In genomic region chr5:24612302-24612649, GRCm38 (mm10) we compare ENCODE assay signal across 13 mouse cellular contexts. TPM values are rescaled to one million over a fixed set of nuclear protein-coding genes. Genes with fewer than 3 reads are reported as not detected.
A peak's percentile ranks its signal among the peaks of the same experiment; 100 is the strongest.
DNase-seq lines count a peak whose midpoint lies in the region; ATAC-seq and TF ChIP-seq lines count a peak whose summit lies in the region.
"Had no signal": no experiment of that assay in that cellular context is flagged by ENCODE, and none has a peak within 500 bp of the region (broad histone marks: within the 10 kb centered on the region; RNA-seq: fewer than 3 reads in every experiment).

No protein-coding gene starts in this region.

- peak overlapping the region; percentile 52; the same call in 1 of the 2 replicates for H3K27ac ChIP-seq in heart, embryonic 10.5 days
- H3K27ac ChIP-seq in heart, embryonic 11.5 days (ENCODE audit: low read depth, low read length): no peak overlapping the region
- H3K27ac ChIP-seq in lung, postnatal 0 days (ENCODE audit: low read length): no peak overlapping the region
- peak overlapping the region; percentile 16; the same call in 1 of the 2 replicates for H3K27ac ChIP-seq in hindbrain, postnatal 0 days
- H3K27ac ChIP-seq in stomach, embryonic 15.5 days: no peak overlapping the region

- no peak overlapping the region for H3K4me3 ChIP-seq in heart, embryonic 10.5 days
- no peak overlapping the region for H3K4me3 ChIP-seq in heart, embryonic 11.5 days (ENCODE audit: low read depth, low read length)
- no peak overlapping the region for H3K4me3 ChIP-seq in lung, postnatal 0 days (ENCODE audit: low read depth, low read length)
- no peak overlapping the region for H3K4me3 ChIP-seq in hindbrain, postnatal 0 days (ENCODE audit: low read length)
- no peak overlapping the region for H3K4me3 ChIP-seq in stomach, embryonic 15.5 days (replicated peaks)

- no peaks in the 10 kb centered on the region for H3K9me3 ChIP-seq in heart, embryonic 10.5 days
- H3K9me3 ChIP-seq in heart, embryonic 11.5 days (replicated peaks; ENCODE audit: control insufficient read depth, low read length): no peaks in the 10 kb centered on the region
- H3K9me3 ChIP-seq in lung, postnatal 0 days (ENCODE audit: low read length): no peaks in the 10 kb centered on the region
- H3K9me3 ChIP-seq in hindbrain, postnatal 0 days (ENCODE audit: low read length): no peaks in the 10 kb centered on the region
- no peaks in the 10 kb centered on the region for H3K9me3 ChIP-seq in stomach, embryonic 15.5 days

- no peak overlapping the region for H3K9ac ChIP-seq in heart, embryonic 11.5 days (ENCODE audit: low read depth, low read length)
- H3K9ac ChIP-seq in lung, postnatal 0 days (replicated peaks; ENCODE audit: low read depth): no peak overlapping the region
- H3K9ac ChIP-seq in hindbrain, postnatal 0 days (replicated peaks; ENCODE audit: low read length): no peak overlapping the region
- no peak overlapping the region for H3K9ac ChIP-seq in stomach, embryonic 15.5 days

- intact Hi-C loops in left cerebral cortex, postnatal 4 days (cut with DNase I): no loop called here

- H3K27me3 ChIP-seq in heart, embryonic 10.5 days (ENCODE audit: insufficient read depth, poor library complexity, severe bottlenecking): peaks cover 12% of the 10 kb centered on the region; the same call in 1 of the 2 replicates
- H3K27me3 ChIP-seq in heart, embryonic 11.5 days (ENCODE audit: control insufficient read depth, insufficient read depth, low read length): no peaks in the 10 kb centered on the region
- no peaks in the 10 kb centered on the region for H3K27me3 ChIP-seq in lung, postnatal 0 days (replicated peaks; ENCODE audit: insufficient read depth, low read length)
- no peaks in the 10 kb centered on the region for H3K27me3 ChIP-seq in hindbrain, postnatal 0 days (ENCODE audit: insufficient read depth, low read length)
- no peaks in the 10 kb centered on the region for H3K27me3 ChIP-seq in stomach, embryonic 15.5 days (replicated peaks)

- 71% methylated on average over 5 of the region's 5 CpGs for WGBS in heart, embryonic 10.5 days
- 73% methylated on average over 5 of the region's 5 CpGs for WGBS in heart, embryonic 11.5 days (ENCODE audit: insufficient replicate concordance)
- WGBS in lung, postnatal 0 days: 58% methylated on average over 5 of the region's 5 CpGs
- WGBS in hindbrain, postnatal 0 days: 58% methylated on average over 5 of the region's 5 CpGs
- whole genome bisulfite sequencing in stomach, embryonic 15.5 days: 79% methylated on average over 5 of the region's 5 CpGs

- H3K4me2 ChIP-seq in heart, embryonic 11.5 days: no peak overlapping the region
- H3K4me2 ChIP-seq in lung, postnatal 0 days (replicated peaks; ENCODE audit: low read depth, low read length): no peak overlapping the region
- no peak overlapping the region for H3K4me2 ChIP-seq in hindbrain, postnatal 0 days (ENCODE audit: low read depth, low read length)
- H3K4me2 ChIP-seq in stomach, embryonic 15.5 days: no peak overlapping the region

- no peaks in the 10 kb centered on the region for H3K36me3 ChIP-seq in heart, embryonic 10.5 days
- H3K36me3 ChIP-seq in heart, embryonic 11.5 days (ENCODE audit: control insufficient read depth, insufficient read depth, low read length): no peaks in the 10 kb centered on the region
- no peaks in the 10 kb centered on the region for H3K36me3 ChIP-seq in lung, postnatal 0 days (ENCODE audit: insufficient read depth, low read length)
- no peaks in the 10 kb centered on the region for H3K36me3 ChIP-seq in hindbrain, postnatal 0 days (ENCODE audit: insufficient read depth, low read length)
- H3K36me3 ChIP-seq in stomach, embryonic 15.5 days: no peaks in the 10 kb centered on the region

- TF ChIP-seq CTCF in lung, postnatal 0 days (IDR thresholded peaks at IDR 0.05): peak; percentile 39
- peak; percentile 47 for TF ChIP-seq CTCF in hindbrain, postnatal 0 days (IDR thresholded peaks at IDR 0.05; ENCODE audit: low read depth)

- TF ChIP-seq EP300 in lung, postnatal 0 days (IDR thresholded peaks at IDR 0.05): no peak

- DNase-seq in heart, embryonic 10.5 days (ENCODE audit: low spot score): no peak
- no peak for DNase-seq in lung, postnatal 0 days (ENCODE audit: low spot score)
- DNase-seq in lung, adult 18-20 months: no peak
- DNase-seq in hindbrain, postnatal 0 days (ENCODE audit: low spot score): no peak
- no peak for DNase-seq in left cerebral cortex, postnatal 4 days
- no peak for DNase-seq in c-Kit-positive CD71-positive TER-119-positive erythroid progenitor cells, embryonic 14.5 days (ENCODE audit: low spot score)

- ATAC-seq in heart, embryonic 11.5 days (replicated peaks; ENCODE audit: insufficient number of reproducible peaks, low FRiP score, low TSS enrichment): no peak
- ATAC-seq in lung, postnatal 0 days: no peak
- peak; percentile 58 for ATAC-seq in hindbrain, postnatal 0 days
- peak; percentile 7; the same call in 1 of the 2 replicates for ATAC-seq in stomach, embryonic 15.5 days (ENCODE audit: insufficient read depth, low FRiP score, low read depth)

- peaks cover 50% of the 10 kb centered on the region for H3K4me1 ChIP-seq in heart, embryonic 10.5 days
- peaks cover 16% of the 10 kb centered on the region for H3K4me1 ChIP-seq in heart, embryonic 11.5 days (ENCODE audit: control insufficient read depth, insufficient read depth, low read length)
- no peaks in the 10 kb centered on the region for H3K4me1 ChIP-seq in lung, postnatal 0 days (ENCODE audit: insufficient read depth, low read depth, low read length)
- peaks cover 17% of the 10 kb centered on the region for H3K4me1 ChIP-seq in hindbrain, postnatal 0 days (ENCODE audit: insufficient read depth, low read length)
- 0 out of 2 replicates have a peak, but pooled peaks cover 3% of the 10 kb centered on the region for H3K4me1 ChIP-seq in stomach, embryonic 15.5 days

RNA-seq across cellular contexts. Expression of gene Smarcd3, which starts 11.9 kb away (rescaled TPM):
- 73.7 and 92.1 TPM in 2 replicates for polyA plus RNA-seq in heart, embryonic 10.5 days (2016; fragmentation: Nextera tagmentation; extraction: Ambion mirVana)
- 73.2 and 76.1 TPM in 2 replicates for polyA plus RNA-seq in heart, embryonic 11.5 days (2014; fragmentation: Nextera tagmentation; extraction: Ambion mirVana)
- 8.0 and 12.1 TPM in 2 replicates for polyA plus RNA-seq in lung, postnatal 0 days (2015; fragmentation: Nextera tagmentation; extraction: Ambion mirVana)
- total RNA-seq in hindbrain, postnatal 0 days (2014; rRNA removed): 246 and 262 TPM in 2 replicates
- polyA plus RNA-seq in hindbrain, postnatal 0 days (2015; fragmentation: Nextera tagmentation; extraction: Ambion mirVana): 114 and 128 TPM in 2 replicates
- polyA plus RNA-seq in stomach, embryonic 15.5 days (2015; fragmentation: Nextera tagmentation; extraction: Ambion mirVana): 22.2 and 25.1 TPM in 2 replicates
- total RNA-seq in left cerebral cortex, postnatal 4 days (2021): 100 to 1,000 TPM; 179 to 183 TPM

RNA-seq across cellular contexts. Expression of gene Chpf2, which starts 25.7 kb away (rescaled TPM):
- 19.1 and 22.8 TPM in 2 replicates for polyA plus RNA-seq in heart, embryonic 10.5 days (2016; fragmentation: Nextera tagmentation; extraction: Ambion mirVana)
- polyA plus RNA-seq in heart, embryonic 11.5 days (2014; fragmentation: Nextera tagmentation; extraction: Ambion mirVana): 8.1 and 9.8 TPM in 2 replicates
- polyA plus RNA-seq in lung, postnatal 0 days (2015; fragmentation: Nextera tagmentation; extraction: Ambion mirVana): 18.3 and 22.5 TPM in 2 replicates
- total RNA-seq in hindbrain, postnatal 0 days (2014; rRNA removed): 38.3 and 46.2 TPM in 2 replicates
- 25.0 and 26.9 TPM in 2 replicates for polyA plus RNA-seq in hindbrain, postnatal 0 days (2015; fragmentation: Nextera tagmentation; extraction: Ambion mirVana)
- 18.6 and 21.2 TPM in 2 replicates for polyA plus RNA-seq in stomach, embryonic 15.5 days (2015; fragmentation: Nextera tagmentation; extraction: Ambion mirVana)
- total RNA-seq in left cerebral cortex, postnatal 4 days (2021): 10 to 100 TPM; 28.7 to 33.7 TPM

RNA-seq across cellular contexts. Expression of gene Abcf2, which starts 35.0 kb away (rescaled TPM):
- polyA plus RNA-seq in heart, embryonic 10.5 days (2016; fragmentation: Nextera tagmentation; extraction: Ambion mirVana): 107 and 126 TPM in 2 replicates
- 75.6 and 78.6 TPM in 2 replicates for polyA plus RNA-seq in heart, embryonic 11.5 days (2014; fragmentation: Nextera tagmentation; extraction: Ambion mirVana)
- polyA plus RNA-seq in lung, postnatal 0 days (2015; fragmentation: Nextera tagmentation; extraction: Ambion mirVana): 47.7 TPM in 2 replicates
- total RNA-seq in hindbrain, postnatal 0 days (2014; rRNA removed): 60.6 and 65.6 TPM in 2 replicates
- polyA plus RNA-seq in hindbrain, postnatal 0 days (2015; fragmentation: Nextera tagmentation; extraction: Ambion mirVana): 65.4 and 66.5 TPM in 2 replicates
- polyA plus RNA-seq in stomach, embryonic 15.5 days (2015; fragmentation: Nextera tagmentation; extraction: Ambion mirVana): 85.9 and 90.0 TPM in 2 replicates
- 10 to 100 TPM; 52.9 to 54.7 TPM for total RNA-seq in left cerebral cortex, postnatal 4 days (2021)

RNA-seq across cellular contexts. Expression of gene 4931409K22Rik, which starts 55.7 kb away (rescaled TPM):
- polyA plus RNA-seq in heart, embryonic 10.5 days (2016; fragmentation: Nextera tagmentation; extraction: Ambion mirVana): 0.06 and 0.09 TPM in 2 replicates
- not detected in 2 replicates for polyA plus RNA-seq in heart, embryonic 11.5 days (2014; fragmentation: Nextera tagmentation; extraction: Ambion mirVana)
- polyA plus RNA-seq in lung, postnatal 0 days (2015; fragmentation: Nextera tagmentation; extraction: Ambion mirVana): not detected in 2 replicates
- total RNA-seq in hindbrain, postnatal 0 days (2014; rRNA removed): not detected in 2 replicates
- 0.09 and 0.16 TPM in 2 replicates for polyA plus RNA-seq in hindbrain, postnatal 0 days (2015; fragmentation: Nextera tagmentation; extraction: Ambion mirVana)
- 0.14 and 0.24 TPM in 2 replicates for polyA plus RNA-seq in stomach, embryonic 15.5 days (2015; fragmentation: Nextera tagmentation; extraction: Ambion mirVana)
- total RNA-seq in left cerebral cortex, postnatal 4 days (2021): not detected
- total RNA-seq: gastrocnemius, postnatal 4 days; layer of hippocampus, postnatal 10 days; liver, adult 2 months; MEL had no signal
- polyA plus RNA-seq: embryonic facial prominence, embryonic 11.5 days; liver, adult 2 months had no signal

Comparison
In these comparisons a context has a peak if more than half of its experiments do, and no peak if none do; other contexts are left out.
1. H3K27ac ChIP-seq: peak in heart, embryonic 10.5 days (single experiment) and hindbrain, postnatal 0 days (single experiment); none in heart, embryonic 11.5 days (single experiment), lung, postnatal 0 days (single experiment) and stomach, embryonic 15.5 days (single experiment).
2. ATAC-seq: peak in hindbrain, postnatal 0 days (single experiment) and stomach, embryonic 15.5 days (single experiment); none in heart, embryonic 11.5 days (single experiment) and lung, postnatal 0 days (single experiment).